Mouse (Mus musculus): ENCODE results near the gene Nudt14. TPM values are rescaled to one million over a fixed set of nuclear protein-coding genes. Genes with fewer than 3 reads are reported as not detected.

Nudt14 gene
- polyA plus RNA-seq, 1 experiment from 2014 or later = 88.5 TPM

- Histone ChIP-seq H3K9me3 (replicated peaks) (no peaks in the 10 kb centered on the region), H3K4me1 (peaks cover 13% of the 10 kb centered on the region), H3K27me3 (no peaks in the 10 kb centered on the region), H3K9ac (no peak overlapping the region), H3K36me3 (peaks cover 100% of the 10 kb centered on the region), H3K4me2 (no peak overlapping the region), H3K27ac (no peak overlapping the region), H3K4me3 (replicated peaks) (no peak overlapping the region)
- no peak for ATAC-seq (replicated peaks; ENCODE audit: low FRiP score)
- WGBS = 89% methylated on average over 13 of the region's 13 CpGs
Measured at GRCm38 (mm10) chr12:112965783-112966182, 23.9 kb upstream of the Nudt14 start.

- Histone ChIP-seq H3K36me3 (peaks cover 87% of the 10 kb centered on the region), H3K27me3 (no peaks in the 10 kb centered on the region), H3K27ac (no peak overlapping the region), H3K4me2 (no peak overlapping the region), H3K9ac (no peak overlapping the region), H3K4me3 (replicated peaks) (no peak overlapping the region), H3K4me1 (no peaks in the 10 kb centered on the region), H3K9me3 (replicated peaks) (no peaks in the 10 kb centered on the region)
- no peak for ATAC-seq (replicated peaks; ENCODE audit: low FRiP score)
- WGBS = 76% methylated on average over 5 of the region's 5 CpGs
Measured at GRCm38 (mm10) chr12:112961872-112962271, 19.9 kb upstream of the Nudt14 start.

- ATAC-seq (replicated peaks; ENCODE audit: low FRiP score) = no peak
- Histone ChIP-seq H3K9ac (no peak overlapping the region), H3K27ac (no peak overlapping the region), H3K36me3 (peaks cover 86% of the 10 kb centered on the region), H3K4me3 (replicated peaks) (no peak overlapping the region), H3K4me1 (no peaks in the 10 kb centered on the region), H3K4me2 (no peak overlapping the region), H3K27me3 (no peaks in the 10 kb centered on the region), H3K9me3 (replicated peaks) (no peaks in the 10 kb centered on the region)
- 71% methylated on average over 7 of the region's 7 CpGs for WGBS
Measured at GRCm38 (mm10) chr12:112961428-112961827, 19.5 kb upstream of the Nudt14 start.

- peaks cover 72% of the 10 kb centered on the region for H3K36me3 ChIP-seq
- H3K4me2 ChIP-seq = no peak overlapping the region
- no peaks in the 10 kb centered on the region for H3K9me3 ChIP-seq (replicated peaks)
- H3K27me3 ChIP-seq = no peaks in the 10 kb centered on the region
- no peaks in the 10 kb centered on the region for H3K4me1 ChIP-seq
- no peak overlapping the region for H3K4me3 ChIP-seq (replicated peaks)
- ATAC-seq (replicated peaks; ENCODE audit: low FRiP score) = no peak
- H3K27ac ChIP-seq = no peak overlapping the region
- 79% methylated on average over 8 of the region's 8 CpGs for WGBS
- no peak overlapping the region for H3K9ac ChIP-seq
Measured at GRCm38 (mm10) chr12:112959421-112959820, 17.5 kb upstream of the Nudt14 start.

- peaks cover 61% of the 10 kb centered on the region for H3K36me3 ChIP-seq
- no peak overlapping the region for H3K4me3 ChIP-seq (replicated peaks)
- H3K27me3 ChIP-seq = no peaks in the 10 kb centered on the region
- no peak overlapping the region for H3K9ac ChIP-seq
- no peak overlapping the region for H3K4me2 ChIP-seq
- 55% methylated on average over 4 of the region's 4 CpGs for WGBS
- H3K4me1 ChIP-seq = no peaks in the 10 kb centered on the region; the same call in 1 of the 2 replicates
- 0 out of 2 replicates have a peak, but pooled peaks have one; percentile 14 for ATAC-seq (replicated peaks; ENCODE audit: low FRiP score)
- no peaks in the 10 kb centered on the region for H3K9me3 ChIP-seq (replicated peaks)
- H3K27ac ChIP-seq = 0 out of 2 replicates have a peak overlapping the region, but pooled peaks have one; percentile 32
Measured at GRCm38 (mm10) chr12:112958303-112958702, 16.4 kb upstream of the Nudt14 start.

- H3K9ac ChIP-seq = no peak overlapping the region
- no peak overlapping the region for H3K4me2 ChIP-seq
- ATAC-seq (replicated peaks; ENCODE audit: low FRiP score) = peak; percentile 31
- 31% methylated on average over 4 of the region's 4 CpGs for WGBS
- no peak overlapping the region for H3K27ac ChIP-seq
- H3K9me3 ChIP-seq (replicated peaks) = no peaks in the 10 kb centered on the region
- no peaks in the 10 kb centered on the region for H3K27me3 ChIP-seq
- peaks cover 36% of the 10 kb centered on the region for H3K36me3 ChIP-seq
- H3K4me1 ChIP-seq = peaks cover 24% of the 10 kb centered on the region
- H3K4me3 ChIP-seq (replicated peaks) = no peak overlapping the region
Measured at GRCm38 (mm10) chr12:112955800-112956199, 13.9 kb upstream of the Nudt14 start.

- peak overlapping the region; percentile 48; the same call in 1 of the 2 replicates for H3K27ac ChIP-seq
- no peak overlapping the region for H3K9ac ChIP-seq
- H3K4me2 ChIP-seq = no peak overlapping the region
- 78% methylated on average over 3 of the region's 3 CpGs for WGBS
- H3K4me1 ChIP-seq = peaks cover 39% of the 10 kb centered on the region
- H3K36me3 ChIP-seq = peaks cover 17% of the 10 kb centered on the region; the same call in 1 of the 2 replicates
- ATAC-seq (replicated peaks; ENCODE audit: low FRiP score) = no peak
- no peak overlapping the region for H3K4me3 ChIP-seq (replicated peaks)
- H3K27me3 ChIP-seq = no peaks in the 10 kb centered on the region
- no peaks in the 10 kb centered on the region for H3K9me3 ChIP-seq (replicated peaks)
Measured at GRCm38 (mm10) chr12:112952926-112953565, 11.1 kb upstream of the Nudt14 start.

- Histone ChIP-seq H3K27ac (peak overlapping the region; percentile 48; the same call in 1 of the 2 replicates), H3K4me2 (no peak overlapping the region), H3K4me1 (peaks cover 42% of the 10 kb centered on the region), H3K27me3 (no peaks in the 10 kb centered on the region), H3K4me3 (replicated peaks) (no peak overlapping the region), H3K36me3 (peaks cover 11% of the 10 kb centered on the region; the same call in 1 of the 2 replicates), H3K9me3 (replicated peaks) (no peaks in the 10 kb centered on the region), H3K9ac (no peak overlapping the region)
- no peak for ATAC-seq (replicated peaks; ENCODE audit: low FRiP score)
- WGBS = 20% methylated on average over 8 of the region's 8 CpGs
Measured at GRCm38 (mm10) chr12:112952433-112952832, 10.5 kb upstream of the Nudt14 start.

GRCm38 (mm10) chr12:112951150-112951842, 9.4 kb upstream of the Nudt14 start:
- Histone ChIP-seq H3K9ac (0 out of 2 replicates have a peak overlapping the region, but pooled peaks have one; percentile 61), H3K4me3 (replicated peaks) (peak overlapping the region; percentile 62; the same call in 1 of the 2 replicates), H3K27me3 (0 out of 2 replicates have a peak, but pooled peaks cover 4% of the 10 kb centered on the region), H3K27ac (peak overlapping the region; percentile 90), H3K4me1 (peaks cover 42% of the 10 kb centered on the region), H3K36me3 (0 out of 2 replicates have a peak, but pooled peaks cover 6% of the 10 kb centered on the region), H3K4me2 (peak overlapping the region; percentile 90), H3K9me3 (replicated peaks) (no peaks in the 10 kb centered on the region)
- WGBS = 14% methylated on average over 7 of the region's 7 CpGs
- ATAC-seq (replicated peaks; ENCODE audit: low FRiP score) = no peak

- H3K4me2 ChIP-seq = peak overlapping the region; percentile 90
- H3K4me1 ChIP-seq = peaks cover 42% of the 10 kb centered on the region
- H3K27me3 ChIP-seq = 0 out of 2 replicates have a peak, but pooled peaks cover 4% of the 10 kb centered on the region
- 0 out of 2 replicates have a peak, but pooled peaks cover 6% of the 10 kb centered on the region for H3K36me3 ChIP-seq
- H3K27ac ChIP-seq = peak overlapping the region; percentile 90
- ATAC-seq (replicated peaks; ENCODE audit: low FRiP score) = peak; percentile 12
- WGBS = 1% methylated on average over 6 of the region's 6 CpGs
- H3K4me3 ChIP-seq (replicated peaks) = peak overlapping the region; percentile 62
- no peaks in the 10 kb centered on the region for H3K9me3 ChIP-seq (replicated peaks)
- 0 out of 2 replicates have a peak overlapping the region, but pooled peaks have one; percentile 61 for H3K9ac ChIP-seq
Measured at GRCm38 (mm10) chr12:112950761-112951129, 8.8 kb upstream of the Nudt14 start.

- peak overlapping the region; percentile 61 for H3K9ac ChIP-seq
- 0 out of 2 replicates have a peak, but pooled peaks cover 4% of the 10 kb centered on the region for H3K27me3 ChIP-seq
- H3K27ac ChIP-seq = peak overlapping the region; percentile 90
- 0 out of 2 replicates have a peak, but pooled peaks cover 3% of the 10 kb centered on the region for H3K36me3 ChIP-seq
- peak overlapping the region; percentile 90 for H3K4me2 ChIP-seq
- peaks cover 42% of the 10 kb centered on the region for H3K4me1 ChIP-seq
- under 1% methylated on average over 58 of the region's 58 CpGs for WGBS
- H3K9me3 ChIP-seq (replicated peaks) = no peaks in the 10 kb centered on the region
- peak overlapping the region; percentile 62 for H3K4me3 ChIP-seq (replicated peaks)
- ATAC-seq (replicated peaks; ENCODE audit: low FRiP score) = peak; percentile 83
Measured at GRCm38 (mm10) chr12:112950040-112950760, 8.3 kb upstream of the Nudt14 start.
